Mouse (Mus musculus) spleen, adult 2 months (tissue): ENCODE measurements around the gene Abr. TPM values are rescaled to one million over a fixed set of nuclear protein-coding genes. Genes with fewer than 3 reads are reported as not detected.

Experiments
- DNase-seq, 2 experiments: peaks; one replicate each; pipeline versions ENCODE4 v3.0.0 to v3.0.0-alpha.2; 2012 to 2021; ENCODE audit warnings: low spot score in 2 of 2, low read depth in 1 of 2
- H3K27ac ChIP-seq: fragments of 200-500 bp; 2 replicates; pipeline ENCODE4 v1.5.1; 2012; ENCODE audit warnings: low read length, inconsistent platforms; ENCODE audit not compliant: insufficient read depth
- H3K27me3 ChIP-seq: fragments of 200-500 bp; 2 replicates; pipeline ENCODE4 v1.6.1; 2012; ENCODE audit warnings: mild to moderate bottlenecking, moderate library complexity, low read length, inconsistent platforms; ENCODE audit not compliant: control insufficient read depth, insufficient read depth
- H3K36me3 ChIP-seq: fragments of 200-500 bp; 2 replicates; pipeline ENCODE4 v1.6.1; 2012; ENCODE audit warnings: mild to moderate bottlenecking, low read length, inconsistent platforms; ENCODE audit not compliant: control insufficient read depth, insufficient read depth
- H3K4me1 ChIP-seq: fragments of 200-500 bp; 2 replicates; pipeline ENCODE4 v1.6.1; 2011; ENCODE audit warnings: inconsistent platforms; ENCODE audit not compliant: control insufficient read depth, insufficient read depth, insufficient read length
- H3K4me3 ChIP-seq: fragments of 200-500 bp; 2 replicates; pipeline ENCODE4 v1.5.1; 2011; ENCODE audit warnings: mild to moderate bottlenecking, inconsistent platforms; ENCODE audit not compliant: insufficient read depth, insufficient read length; ENCODE audit errors: extremely low read depth
- CTCF ChIP-seq: fragments of 200-500 bp; IDR thresholded peaks from 2 replicates; pipeline ENCODE4 v1.5.1; 2011; ENCODE audit warnings: mild to moderate bottlenecking, inconsistent platforms; ENCODE audit not compliant: insufficient read depth, insufficient read length, insufficient replicate concordance; ENCODE audit errors: extremely low read depth
- POLR2A ChIP-seq: fragments of 200-500 bp; IDR thresholded peaks from 2 replicates; pipeline ENCODE4 v1.6.1; 2011; ENCODE audit warnings: low read depth, low read length, inconsistent platforms
- WGBS: fragments of 180-500 bp; shearing (Covaris S2); methylation state at CpG from one replicate; pipeline ENCODE4 v1.1.7; 2018; 5-methylcytosine and 5-hydroxymethylcytosine counted together
- polyA plus RNA-seq: library from polyadenylated mRNA; depleted of rRNA; stranded (reverse); fragments of >200 nt; gene quantifications from 2 replicates; pipeline ENCODE4 v1.2.3, GENCODE M21; 2012

Abr gene
- polyA plus RNA-seq, 1 experiment, result 37.2 TPM

GRCm38 (mm10) chr11:76599219-76599618 lies 22.9 kb downstream of the Abr start:
- H3K4me1 ChIP-seq, result no peaks in the 10 kb centered on the region
- no peak overlapping the region for H3K27ac ChIP-seq
- no peak overlapping the region for H3K4me3 ChIP-seq
- no peak for DNase-seq
- TF ChIP-seq POLR2A (no peak), CTCF (no peak)
- no peaks in the 10 kb centered on the region; the same call in 1 of the 2 replicates for H3K27me3 ChIP-seq
- 41% methylated on average over 2 of the region's 2 CpGs for WGBS
- H3K36me3 ChIP-seq, result no peaks in the 10 kb centered on the region

GRCm38 (mm10) chr11:76598757-76599156 lies 23.4 kb downstream of the Abr start:
- no peak for DNase-seq
- H3K27me3 ChIP-seq, result no peaks in the 10 kb centered on the region; the same call in 1 of the 2 replicates
- peaks cover 2% of the 10 kb centered on the region; the same call in 1 of the 2 replicates for H3K4me1 ChIP-seq
- 84% methylated on average over 5 of the region's 5 CpGs for WGBS
- TF ChIP-seq POLR2A, result no peak
- TF ChIP-seq CTCF, result no peak
- H3K4me3 ChIP-seq, result no peak overlapping the region
- H3K36me3 ChIP-seq, result no peaks in the 10 kb centered on the region
- no peak overlapping the region for H3K27ac ChIP-seq

GRCm38 (mm10) chr11:76593620-76594326 lies 28.3 kb downstream of the Abr start:
- Histone ChIP-seq H3K27ac (no peak overlapping the region), H3K36me3 (no peaks in the 10 kb centered on the region), H3K27me3 (no peaks in the 10 kb centered on the region; the same call in 1 of the 2 replicates), H3K4me3 (no peak overlapping the region), H3K4me1 (peaks cover 7% of the 10 kb centered on the region)
- TF ChIP-seq POLR2A (no peak), CTCF (no peak)
- peak in 1 of 2 experiments; percentile 42 for DNase-seq
- 14% methylated on average over 4 of the region's 4 CpGs for WGBS

GRCm38 (mm10) chr11:76589746-76590145 lies 32.4 kb downstream of the Abr start:
- Histone ChIP-seq H3K36me3 (no peaks in the 10 kb centered on the region), H3K4me1 (peaks cover 16% of the 10 kb centered on the region), H3K27ac (no peak overlapping the region), H3K4me3 (no peak overlapping the region), H3K27me3 (no peaks in the 10 kb centered on the region)
- TF ChIP-seq CTCF (no peak), POLR2A (no peak)
- WGBS, result 45% methylated on average over 5 of the region's 5 CpGs
- no peak for DNase-seq

- WGBS, result 57% methylated on average over 10 of the region's 10 CpGs
- TF ChIP-seq CTCF, result no peak
- TF ChIP-seq POLR2A, result no peak
- Histone ChIP-seq H3K27me3 (no peaks in the 10 kb centered on the region), H3K27ac (peak overlapping the region; percentile 42; the same call in 1 of the 2 replicates), H3K36me3 (no peaks in the 10 kb centered on the region), H3K4me1 (peaks cover 15% of the 10 kb centered on the region), H3K4me3 (no peak overlapping the region)
- DNase-seq, result no peak
Observed at GRCm38 (mm10) chr11:76588632-76589485, 33.3 kb downstream of the Abr start.

GRCm38 (mm10) chr11:76588032-76588431 lies 34.1 kb downstream of the Abr start:
- no peak for TF ChIP-seq POLR2A
- TF ChIP-seq CTCF, result no peak
- 0% methylated on average over 2 of the region's 2 CpGs for WGBS
- Histone ChIP-seq H3K4me3 (no peak overlapping the region), H3K4me1 (peaks cover 13% of the 10 kb centered on the region), H3K36me3 (no peaks in the 10 kb centered on the region), H3K27ac (peak overlapping the region; percentile 80), H3K27me3 (no peaks in the 10 kb centered on the region)
- peak; percentile 35 to 44 for DNase-seq
